8 mouse cellular contexts compared by ENCODE assay signal in the genomic region with DNA sequence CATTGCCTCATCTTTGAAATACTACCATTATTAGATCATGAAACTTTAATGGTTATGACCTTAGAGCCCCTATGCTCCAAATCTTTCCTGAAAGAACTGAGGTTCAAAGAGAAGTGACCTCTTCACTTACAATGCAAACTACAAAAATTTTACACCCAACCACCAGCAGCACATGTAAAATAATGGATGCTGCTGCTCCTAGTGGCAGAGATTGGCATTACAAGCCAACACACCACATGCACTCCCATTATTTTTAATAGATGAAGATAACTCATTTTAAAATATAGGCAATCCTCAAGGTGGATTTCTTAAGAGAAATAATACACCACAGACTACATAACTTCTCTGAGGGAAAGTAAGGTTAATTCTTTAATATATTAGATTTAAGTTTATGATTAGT. TPM values are rescaled to one million over a fixed set of nuclear protein-coding genes. Genes with fewer than 3 reads are reported as not detected.
A peak's percentile ranks its signal among the peaks of the same experiment; 100 is the strongest.
DNase-seq lines count a peak whose midpoint lies in the region; ATAC-seq and TF ChIP-seq lines count a peak whose summit lies in the region.

No protein-coding gene starts in this region.

- TF ChIP-seq EP300 in heart, postnatal 0 days (IDR thresholded peaks at IDR 0.05; ENCODE audit: low read depth): no peak

- no peaks in the 10 kb centered on the region for H3K4me1 ChIP-seq in heart, postnatal 0 days (ENCODE audit: control insufficient read depth, insufficient read depth)
- H3K4me1 ChIP-seq in heart, embryonic 11.5 days (ENCODE audit: control insufficient read depth, insufficient read depth, low read length): no peaks in the 10 kb centered on the region

- no peak overlapping the region for H3K4me2 ChIP-seq in heart, postnatal 0 days (ENCODE audit: low read depth, low read length)
- no peak overlapping the region for H3K4me2 ChIP-seq in heart, embryonic 11.5 days

- peaks cover 5% of the 10 kb centered on the region; the same call in 1 of the 2 replicates for H3K9me3 ChIP-seq in heart, postnatal 0 days (replicated peaks; ENCODE audit: control insufficient read depth, low read length)
- H3K9me3 ChIP-seq in heart, embryonic 11.5 days (replicated peaks; ENCODE audit: control insufficient read depth, low read length): no peaks in the 10 kb centered on the region

- no peak overlapping the region for H3K27ac ChIP-seq in heart, postnatal 0 days (ENCODE audit: low read depth)
- H3K27ac ChIP-seq in heart, embryonic 11.5 days (ENCODE audit: low read depth, low read length): no peak overlapping the region

- TF ChIP-seq CTCF in heart, postnatal 0 days (IDR thresholded peaks at IDR 0.05; ENCODE audit: low read depth): peak; percentile 71

- H3K27me3 ChIP-seq in heart, postnatal 0 days (ENCODE audit: control insufficient read depth, insufficient read depth, low read length): no peaks in the 10 kb centered on the region
- H3K27me3 ChIP-seq in heart, embryonic 11.5 days (ENCODE audit: control insufficient read depth, insufficient read depth, low read length): no peaks in the 10 kb centered on the region

- H3K9ac ChIP-seq in heart, postnatal 0 days (replicated peaks; ENCODE audit: low read depth, low read length): no peak overlapping the region
- no peak overlapping the region for H3K9ac ChIP-seq in heart, embryonic 11.5 days (ENCODE audit: low read depth, low read length)

- H3K36me3 ChIP-seq in heart, postnatal 0 days (replicated peaks; ENCODE audit: control insufficient read depth, insufficient read depth, low read length): no peaks in the 10 kb centered on the region
- no peaks in the 10 kb centered on the region for H3K36me3 ChIP-seq in heart, embryonic 11.5 days (ENCODE audit: control insufficient read depth, insufficient read depth, low read length)

- peak; percentile 8 for DNase-seq in heart, postnatal 0 days (ENCODE audit: low spot score)
- peak; percentile 74 for DNase-seq in 3T3-L1 (ENCODE audit: low read depth, low spot score)
- peak; percentile 75 for DNase-seq in NIH3T3 (ENCODE audit: low read depth)
- DNase-seq in cerebellum, postnatal 14 days: peak; percentile 77 to 81
- peak; percentile 48 to 80 for DNase-seq in kidney, postnatal 25 days

- ATAC-seq in heart, postnatal 0 days (ENCODE audit: insufficient read depth, low read depth): no peak
- ATAC-seq in heart, embryonic 11.5 days (replicated peaks; ENCODE audit: insufficient number of reproducible peaks, low FRiP score, low TSS enrichment): no peak
- ATAC-seq in megakaryocyte progenitor cell, adult 5-6 weeks (replicated peaks; ENCODE audit: poor library complexity): peak; percentile 63
- no peak for ATAC-seq in erythroblast, adult 5-6 weeks (replicated peaks; ENCODE audit: low FRiP score, poor library complexity, severe bottlenecking)

- no peak overlapping the region for H3K4me3 ChIP-seq in heart, postnatal 0 days (ENCODE audit: low read depth, low read length)
- H3K4me3 ChIP-seq in heart, embryonic 11.5 days (ENCODE audit: low read depth, low read length): no peak overlapping the region

RNA-seq across cellular contexts. Expression of gene Cpped1, which starts 31.2 kb away (rescaled TPM):
- total RNA-seq in heart, postnatal 0 days (2014; rRNA removed; ENCODE audit: low replicate concordance): 53.5 and 75.6 TPM in 2 replicates
- 33.6 and 34.1 TPM in 2 replicates for polyA plus RNA-seq in heart, postnatal 0 days (2015; fragmentation: Nextera tagmentation; extraction: Ambion mirVana)
- 34.5 and 34.7 TPM in 2 replicates for polyA plus RNA-seq in heart, embryonic 11.5 days (2014; fragmentation: Nextera tagmentation; extraction: Ambion mirVana)
- 22.5 and 23.7 TPM in 2 replicates for total RNA-seq in megakaryocyte progenitor cell, adult 5-6 weeks (2015)
- total RNA-seq in megakaryocyte progenitor cell, adult 5-6 weeks (2017): 13.1 and 16.6 TPM in 2 replicates
- 4.0 and 7.1 TPM in 2 replicates for total RNA-seq in erythroblast, adult 5-6 weeks (2015; ENCODE audit: low replicate concordance)
- total RNA-seq in erythroblast, adult 5-6 weeks (2017; ENCODE audit: low replicate concordance): 3.8 and 4.2 TPM in 2 replicates

RNA-seq across cellular contexts. Expression of gene Shisa9, which starts 43.4 kb away (rescaled TPM):
- 0.04 TPM in 1 of 2 replicates, not detected in the other for total RNA-seq in heart, postnatal 0 days (2014; rRNA removed; ENCODE audit: low replicate concordance)
- 0.10 and 0.11 TPM in 2 replicates for polyA plus RNA-seq in heart, postnatal 0 days (2015; fragmentation: Nextera tagmentation; extraction: Ambion mirVana)
- polyA plus RNA-seq in heart, embryonic 11.5 days (2014; fragmentation: Nextera tagmentation; extraction: Ambion mirVana): 0.27 and 0.72 TPM in 2 replicates
- not detected in 2 replicates for total RNA-seq in megakaryocyte progenitor cell, adult 5-6 weeks (2015)
- total RNA-seq in megakaryocyte progenitor cell, adult 5-6 weeks (2017): not detected in 2 replicates
- not detected in 2 replicates for total RNA-seq in erythroblast, adult 5-6 weeks (2015; ENCODE audit: low replicate concordance)
- total RNA-seq in erythroblast, adult 5-6 weeks (2017; ENCODE audit: low replicate concordance): not detected in 2 replicates

Comparison
In these comparisons a context has a peak if more than half of its experiments do, and no peak if none do; other contexts are left out.
1. DNase-seq: peak in every context shown above with its lines; median percentile 79 in cerebellum, postnatal 14 days; 75 in NIH3T3; 74 in 3T3-L1; 64 in kidney, postnatal 25 days; 8 in heart, postnatal 0 days.